Mouse (Mus musculus): ENCODE results near the gene Cenpb.

Cenpb gene

GRCm38 (mm10) chr2:131138760-131139159, 41.1 kb downstream of the Cenpb start:
- no peak for DNase-seq (ENCODE audit: low spot score)

GRCm38 (mm10) chr2:131138296-131138695, 41.6 kb downstream of the Cenpb start:
- no peak for DNase-seq (ENCODE audit: low spot score)

- DNase-seq (ENCODE audit: low spot score): peak; percentile 90
Observed at GRCm38 (mm10) chr2:131135521-131136139, 44.2 kb downstream of the Cenpb start.

- no peak for DNase-seq (ENCODE audit: low spot score)
Observed at GRCm38 (mm10) chr2:131134826-131135400, 45.0 kb downstream of the Cenpb start.

GRCm38 (mm10) chr2:131134381-131134780, 45.5 kb downstream of the Cenpb start:
- no peak for DNase-seq (ENCODE audit: low spot score)

- DNase-seq (ENCODE audit: low spot score): no peak
Observed at GRCm38 (mm10) chr2:131132930-131133547, 46.8 kb downstream of the Cenpb start, which contains the start of gene Gm11037. Gene Gm11037 (plus strand): TSS chr2:131133497.

- no peak for DNase-seq (ENCODE audit: low spot score)
Observed at GRCm38 (mm10) chr2:131132111-131132888, 47.6 kb downstream of the Cenpb start.

- DNase-seq (ENCODE audit: low spot score): no peak
Observed at GRCm38 (mm10) chr2:131130849-131131248, 49.0 kb downstream of the Cenpb start.

- DNase-seq (ENCODE audit: low spot score): peak; percentile 66
Observed at GRCm38 (mm10) chr2:131129836-131130235, 50.0 kb downstream of the Cenpb start.

GRCm38 (mm10) chr2:131128636-131129157, 51.2 kb downstream of the Cenpb start:
- no peak for DNase-seq (ENCODE audit: low spot score)

GRCm38 (mm10) chr2:131128211-131128610, 51.7 kb downstream of the Cenpb start:
- no peak for DNase-seq (ENCODE audit: low spot score)

- no peak for DNase-seq (ENCODE audit: low spot score)
Observed at GRCm38 (mm10) chr2:131127161-131127730, 52.6 kb downstream of the Cenpb start, which contains the start of gene Hspa12b. Gene Hspa12b (plus strand): TSS chr2:131127280.

GRCm38 (mm10) chr2:131125964-131126815, 53.7 kb downstream of the Cenpb start:
- DNase-seq (ENCODE audit: low spot score): no peak

Measured in c-Kit-positive CD71-positive TER-119-positive erythroid progenitor cells, embryonic 14.5 days (primary cell).